Mouse (Mus musculus): Measurements from ENCODE around the gene Dyx1c1. TPM values are rescaled to one million over a fixed set of nuclear protein-coding genes. Genes with fewer than 3 reads are reported as not detected.

Gene Dyx1c1
- polyA plus RNA-seq, 2 experiments from 2014 or later: 5.5 to 8.1 TPM

Other genes starting within 250 kb of the Dyx1c1 start
- gene Prtg, start 151.9 kb upstream of the Dyx1c1 start, polyA plus RNA-seq (2017; shearing (Covaris generic)): not detected
- gene Pygo1, start 33.1 kb upstream of the Dyx1c1 start, polyA plus RNA-seq (2017; shearing (Covaris generic)): not detected
- not detected for gene Gm44503, start 67 bp downstream of the Dyx1c1 start, polyA plus RNA-seq (2017; shearing (Covaris generic))
- gene Ccpg1os, start 26.6 kb downstream of the Dyx1c1 start, polyA plus RNA-seq (2017; shearing (Covaris generic)): 1 to 10 TPM; 3.4 to 7.9 TPM
- 10 to 100 TPM; 72.5 to 77.4 TPM for gene Ccpg1, start 26.6 kb downstream of the Dyx1c1 start, polyA plus RNA-seq (2017; shearing (Covaris generic))
- 10 to 100 TPM; 13.0 to 15.6 TPM for gene Pigb, start 81.6 kb downstream of the Dyx1c1 start, polyA plus RNA-seq (2017; shearing (Covaris generic))
- gene Rab27a, start 86.1 kb downstream of the Dyx1c1 start, polyA plus RNA-seq (2017; shearing (Covaris generic)): 10 to 100 TPM; 33.8 to 42.7 TPM
- under 1 TPM; 0.40 to 0.46 TPM for gene Khdc3, start 143.1 kb downstream of the Dyx1c1 start, polyA plus RNA-seq (2017; shearing (Covaris generic))
- gene Gm20509, start 143.7 kb downstream of the Dyx1c1 start, polyA plus RNA-seq (2017; shearing (Covaris generic)): not detected
- 10 to 100 TPM; 84.0 to 93.8 TPM for gene Rsl24d1, start 154.6 kb downstream of the Dyx1c1 start, polyA plus RNA-seq (2017; shearing (Covaris generic))

All from activated CD4-positive, CD25-positive, alpha-beta regulatory T cell, adult 4 months (primary cell).